Mouse (Mus musculus) heart, postnatal 14 days (tissue): ENCODE results near the gene Cdcp1. TPM values are rescaled to one million over a fixed set of nuclear protein-coding genes. Genes with fewer than 3 reads are reported as not detected.

Experiments
- DNase-seq, 2 experiments: peaks; one replicate each; pipeline ENCODE4 v3.0.0; 2021 to 2022
- intact Hi-C: fragments of 180-260 bp; cut with DNase I; formaldehyde crosslinking; loops from one replicate; pipeline ENCODE4 v1.15.1; 2025
- total RNA-seq, 2 experiments: library from RNA; stranded (reverse); gene quantifications; 2 replicates each; pipeline ENCODE4 v1.2.3; 2021

Gene Cdcp1
- total RNA-seq, 2 experiments from 2014 or later: 0.07 to 0.29 TPM

- intact Hi-C loops: no loop called here
- DNase-seq: no peak
These were observed 9.1 kb upstream of the Cdcp1 start for GRCm38 (mm10) chr9:123224863-123225431.

DNA sequence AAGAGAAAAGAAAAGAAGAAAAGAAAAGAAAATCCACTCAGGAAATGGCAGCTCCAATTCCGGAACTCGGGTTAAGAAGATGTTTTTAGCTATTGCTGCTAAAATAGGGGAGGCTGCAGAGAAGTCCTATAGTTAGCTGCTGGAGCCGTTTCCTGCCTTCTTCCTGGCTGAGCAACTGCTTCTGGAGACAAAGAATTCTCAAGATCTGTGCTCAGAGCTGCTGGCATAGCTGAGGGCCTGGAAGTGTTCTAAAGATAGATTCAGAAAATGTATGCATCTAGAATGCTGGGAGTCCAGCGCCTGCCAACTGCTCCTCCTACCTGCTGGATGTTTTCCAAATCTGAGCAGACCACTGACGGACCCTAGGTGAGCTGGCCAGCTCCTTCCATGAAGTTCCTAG, 4.0 kb upstream of the Cdcp1 start:
- intact Hi-C loops: loop anchor here (2.0 kb wide), 1 partner anchor 17 kb away; no protein-coding TSS in a partner anchor
- no peak for DNase-seq

DNA sequence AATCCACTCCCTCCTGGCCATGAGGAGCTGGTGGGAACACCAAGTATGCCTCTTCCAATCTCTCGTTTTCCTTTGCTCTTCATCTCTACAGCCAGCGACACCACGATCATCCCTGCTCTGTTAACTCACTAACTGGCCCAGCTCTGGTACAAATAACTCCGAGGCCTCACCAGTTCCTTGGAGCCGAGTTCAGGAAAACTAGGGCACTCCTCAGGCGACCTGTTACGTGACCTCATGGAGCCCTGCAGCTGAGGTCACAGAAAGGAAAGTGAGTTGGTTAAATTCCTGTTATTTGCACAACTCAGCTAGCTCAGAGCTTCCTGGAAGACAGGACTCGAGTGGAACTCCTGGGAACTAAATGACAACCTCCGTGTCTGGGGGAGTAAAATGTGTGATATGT, 2.5 kb downstream of the Cdcp1 start:
- intact Hi-C loops: no loop called here
- no peak for DNase-seq

DNA sequence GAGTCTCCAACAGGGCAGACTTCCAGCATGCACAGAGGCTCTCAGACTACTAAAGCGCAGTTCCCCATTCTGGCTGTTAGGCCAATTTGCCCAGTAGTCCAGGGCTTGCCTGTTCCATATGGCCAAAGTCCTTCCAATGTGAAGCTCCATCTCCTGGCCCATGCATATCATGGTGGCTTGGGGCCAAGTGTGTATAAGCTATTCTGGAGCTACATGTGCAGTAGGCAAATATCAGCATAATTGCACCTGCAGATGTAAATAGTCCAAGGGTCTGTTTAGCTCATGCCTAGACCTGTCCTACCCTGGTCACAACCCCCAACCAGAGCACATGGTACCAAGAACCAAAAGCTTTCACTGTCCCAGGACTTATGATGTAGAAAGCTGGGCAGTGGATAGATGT, 7.9 kb downstream of the Cdcp1 start:
- DNase-seq: no peak
- intact Hi-C loops: no loop called here

- intact Hi-C loops: no loop called here
- no peak for DNase-seq
These were observed 8.9 kb downstream of the Cdcp1 start for GRCm38 (mm10) chr9:123206948-123207347.

DNA sequence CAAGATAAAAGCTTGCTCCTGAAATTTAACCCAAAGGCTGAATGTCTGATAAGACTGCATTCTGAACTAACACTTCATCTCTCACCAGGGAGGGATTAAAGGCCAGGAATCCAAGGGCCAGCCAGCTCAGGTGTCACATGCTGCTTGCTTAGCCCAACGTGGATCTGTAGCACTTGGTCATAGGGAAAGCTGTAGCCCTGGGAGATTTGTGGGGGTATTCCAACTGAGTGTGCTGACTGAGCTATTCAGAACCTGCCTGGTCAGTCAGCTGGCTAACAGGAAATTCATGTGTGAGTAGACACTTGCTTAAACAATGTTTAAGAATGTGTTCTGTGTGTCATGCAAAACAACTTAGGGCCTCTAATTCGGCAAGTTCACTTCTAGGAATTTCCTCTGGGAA, 9.3 kb downstream of the Cdcp1 start:
- intact Hi-C loops: no loop called here
- DNase-seq: no peak

DNA sequence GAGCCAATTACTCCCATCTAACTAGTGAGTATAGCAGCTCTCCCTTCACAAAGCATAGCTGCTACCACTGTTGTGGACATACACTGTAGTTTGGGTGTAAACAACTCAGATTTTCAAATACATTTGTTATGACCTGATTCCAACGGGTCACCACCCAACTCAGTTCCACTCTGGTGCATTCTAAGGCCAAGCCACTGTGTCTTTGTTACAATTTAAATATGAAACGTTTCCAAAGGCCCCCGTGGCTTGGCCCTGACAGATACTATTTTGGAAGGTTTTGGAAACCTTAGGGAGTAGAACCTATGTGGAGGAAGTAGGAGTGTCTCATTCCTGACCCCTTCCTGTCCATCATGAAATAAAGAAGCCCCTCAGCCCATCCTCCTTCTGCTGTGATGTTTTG, 15.7 kb downstream of the Cdcp1 start:
- DNase-seq: no peak
- intact Hi-C loops: no loop called here

DNA sequence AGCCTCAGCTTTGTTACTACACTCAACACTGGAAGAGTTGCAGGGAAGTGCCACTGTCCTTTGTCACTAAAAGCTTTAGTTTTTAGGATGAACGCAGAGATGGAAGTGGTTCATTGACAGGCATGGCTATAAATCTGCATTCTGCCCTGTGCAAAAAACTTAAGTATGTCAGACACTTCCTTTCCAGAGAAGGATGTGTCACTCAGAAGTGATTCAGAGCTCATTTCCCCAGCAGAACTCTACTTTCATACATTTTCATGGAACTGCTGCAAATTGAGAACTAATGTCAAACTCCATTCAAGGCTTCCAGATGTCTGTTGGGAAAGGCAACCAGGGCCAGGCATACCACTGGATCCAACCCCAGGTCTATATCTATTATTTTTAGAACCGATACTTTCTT, 27.6 kb downstream of the Cdcp1 start:
- intact Hi-C loops: no loop called here
- no peak for DNase-seq

GRCm38 (mm10) chr9:123187589-123187988, 28.2 kb downstream of the Cdcp1 start:
- DNase-seq: no peak
- intact Hi-C loops: no loop called here

DNA sequence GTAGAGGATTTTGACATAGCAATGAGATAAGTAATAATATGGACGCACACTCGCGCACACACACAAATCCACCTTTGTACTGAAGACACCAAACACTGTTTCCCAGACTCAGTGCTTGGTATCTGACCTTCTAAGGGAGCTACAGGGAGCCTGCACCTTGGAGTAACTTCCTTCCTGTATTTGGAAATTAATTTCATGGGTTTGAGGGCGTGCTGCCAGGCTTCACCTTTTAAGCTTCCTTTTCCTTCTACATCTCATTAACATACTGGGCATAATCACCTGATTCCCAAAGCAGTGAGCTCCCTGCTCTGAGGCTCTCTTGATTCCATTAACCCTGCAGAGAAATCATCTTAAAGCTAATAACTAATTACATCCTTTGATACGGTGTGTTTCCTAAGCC, 29.7 kb downstream of the Cdcp1 start:
- intact Hi-C loops: no loop called here
- no peak for DNase-seq

DNA sequence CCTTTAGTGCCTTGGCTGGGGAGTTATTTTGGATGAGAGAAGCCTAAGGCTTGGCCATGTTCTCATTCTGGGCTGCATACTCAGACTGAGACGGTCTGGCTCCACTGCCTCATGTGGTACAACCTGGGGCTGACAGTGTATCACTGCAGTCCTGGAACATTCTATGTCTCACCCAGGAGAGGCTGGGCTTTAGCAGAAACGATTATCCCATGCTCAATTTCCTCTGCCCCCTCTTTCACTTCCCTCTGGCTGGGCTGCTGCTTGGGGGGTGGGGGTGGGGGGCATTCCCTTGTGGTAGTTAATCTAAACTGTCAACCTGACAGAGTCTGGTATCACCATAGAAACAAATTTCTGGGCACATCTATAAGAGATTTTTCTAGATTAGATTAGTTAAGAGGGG, 30.3 kb downstream of the Cdcp1 start:
- DNase-seq: no peak
- intact Hi-C loops: no loop called here

DNA sequence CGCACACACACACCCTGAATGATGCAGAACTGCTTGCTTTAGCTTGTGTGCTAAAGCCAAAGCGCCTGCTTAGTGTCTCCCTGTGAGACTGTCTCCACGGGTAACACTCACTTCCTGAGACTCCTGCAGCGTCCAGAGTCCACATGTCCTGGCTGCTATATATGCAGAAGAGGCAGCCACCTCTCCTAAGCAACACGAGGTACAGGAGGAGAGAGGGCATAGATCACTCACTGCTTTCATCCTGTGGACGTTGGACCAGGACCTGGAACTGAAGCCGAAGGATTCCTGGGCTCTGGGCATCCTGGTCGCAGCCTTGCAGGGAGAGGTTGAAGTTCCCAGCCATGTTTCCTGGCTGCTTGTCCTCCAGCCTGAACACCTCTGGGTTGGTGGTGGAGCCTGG, 32.6 kb downstream of the Cdcp1 start:
- intact Hi-C loops: no loop called here
- no peak for DNase-seq

GRCm38 (mm10) chr9:123180003-123180402, 35.8 kb downstream of the Cdcp1 start:
- intact Hi-C loops: no loop called here
- no peak for DNase-seq

DNA sequence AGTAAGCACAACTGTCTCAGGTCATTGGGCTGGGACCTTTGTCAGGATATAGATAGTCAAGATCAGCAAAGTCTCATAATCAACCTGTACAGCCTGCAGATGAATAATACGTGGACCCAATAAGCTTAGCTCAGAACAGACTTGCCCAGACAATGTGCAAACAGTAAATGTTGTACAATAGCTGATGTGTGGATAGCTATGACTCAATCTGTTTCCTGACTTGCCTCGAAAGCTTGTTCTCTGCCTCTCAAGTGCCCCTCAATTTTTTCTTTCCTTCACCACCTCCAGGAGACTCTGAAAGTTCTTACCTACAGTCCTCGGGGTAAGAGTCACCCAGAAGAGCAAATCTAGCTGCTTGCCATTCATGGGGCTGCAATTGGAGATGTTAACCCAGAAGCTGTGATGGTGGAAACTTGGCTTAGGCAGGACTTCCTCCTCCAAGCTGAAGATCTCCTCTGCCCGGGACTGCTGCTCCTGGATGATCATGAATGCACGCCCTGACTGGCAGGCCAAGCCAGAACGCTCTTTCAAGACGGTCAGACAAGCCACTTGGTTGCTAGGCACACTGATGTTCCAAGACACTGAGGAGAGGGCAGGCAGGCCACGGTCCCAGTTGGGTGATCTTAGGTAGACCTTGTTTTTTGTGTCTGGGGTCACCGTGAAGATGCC, 38.3 kb downstream of the Cdcp1 start:
- DNase-seq: no peak
- intact Hi-C loops: no loop called here

DNA sequence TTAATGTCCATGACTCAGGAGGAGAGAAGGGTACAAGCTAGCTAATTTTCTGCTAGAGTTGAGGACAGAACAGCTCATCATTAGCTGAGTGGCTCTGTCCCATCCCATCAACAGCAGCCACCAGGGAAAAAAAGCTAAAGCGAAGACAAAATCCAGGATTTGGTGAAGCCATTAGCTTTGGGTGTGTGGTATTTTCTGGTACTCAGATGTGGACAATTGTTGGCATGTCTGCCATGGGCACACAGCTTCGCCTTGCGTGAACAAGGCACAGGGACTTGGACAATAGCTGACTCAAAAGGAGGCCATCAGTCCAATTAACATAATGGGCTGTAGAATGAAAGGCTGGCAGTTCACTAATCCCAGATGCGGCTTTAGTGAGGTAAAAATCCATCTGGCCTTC, 41.5 kb downstream of the Cdcp1 start:
- intact Hi-C loops: no loop called here
- DNase-seq: no peak

DNA sequence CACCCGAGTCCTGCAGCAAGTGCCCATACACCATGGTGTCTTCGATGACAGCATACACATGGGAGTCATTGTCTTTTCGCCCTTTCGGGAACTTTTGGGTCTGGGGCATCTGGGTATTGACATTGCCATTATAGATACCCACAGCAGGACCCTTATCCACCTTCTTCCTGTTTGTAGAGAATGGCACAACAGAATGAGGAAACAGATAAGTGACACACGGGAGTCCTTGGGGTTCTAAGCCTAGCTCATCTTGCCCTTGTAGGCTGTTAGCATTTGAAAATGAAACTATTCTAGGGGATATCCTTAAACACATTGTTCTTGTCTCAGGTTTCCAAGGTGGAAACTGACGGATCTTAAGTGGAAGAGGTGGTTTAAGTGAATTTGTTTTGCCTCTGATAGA, 42.1 kb downstream of the Cdcp1 start:
- intact Hi-C loops: no loop called here
- DNase-seq: no peak

- DNase-seq: no peak
- intact Hi-C loops: no loop called here
These were observed 49.9 kb downstream of the Cdcp1 start for GRCm38 (mm10) chr9:123165781-123166443.

- intact Hi-C loops: no loop called here
- DNase-seq: no peak
These were observed 52.7 kb downstream of the Cdcp1 start for GRCm38 (mm10) chr9:123162985-123163694.

DNA sequence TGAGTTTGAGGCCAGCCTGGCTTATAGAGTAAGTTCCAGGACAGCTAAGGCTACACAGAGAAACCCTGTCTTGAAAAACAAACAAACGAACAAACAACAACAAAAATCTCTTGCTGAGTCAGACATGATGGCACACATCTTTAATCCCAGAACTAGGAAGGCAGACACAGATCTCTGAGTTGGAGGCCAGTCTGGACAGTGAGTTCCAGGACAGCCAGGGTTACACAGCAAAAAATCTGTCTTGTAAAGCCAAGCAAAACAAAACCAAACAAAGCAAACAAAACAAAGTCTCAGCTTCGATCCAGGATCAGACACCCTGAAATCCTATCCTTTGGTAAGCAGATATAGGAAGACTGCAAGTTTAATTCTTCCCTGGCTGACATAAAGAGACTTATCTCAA, 54.0 kb downstream of the Cdcp1 start:
- no peak for DNase-seq
- intact Hi-C loops: no loop called here

- peak; percentile 72 to 84 for DNase-seq
These were observed 56.5 kb downstream of the Cdcp1 start for GRCm38 (mm10) chr9:123159330-123159729.

DNA sequence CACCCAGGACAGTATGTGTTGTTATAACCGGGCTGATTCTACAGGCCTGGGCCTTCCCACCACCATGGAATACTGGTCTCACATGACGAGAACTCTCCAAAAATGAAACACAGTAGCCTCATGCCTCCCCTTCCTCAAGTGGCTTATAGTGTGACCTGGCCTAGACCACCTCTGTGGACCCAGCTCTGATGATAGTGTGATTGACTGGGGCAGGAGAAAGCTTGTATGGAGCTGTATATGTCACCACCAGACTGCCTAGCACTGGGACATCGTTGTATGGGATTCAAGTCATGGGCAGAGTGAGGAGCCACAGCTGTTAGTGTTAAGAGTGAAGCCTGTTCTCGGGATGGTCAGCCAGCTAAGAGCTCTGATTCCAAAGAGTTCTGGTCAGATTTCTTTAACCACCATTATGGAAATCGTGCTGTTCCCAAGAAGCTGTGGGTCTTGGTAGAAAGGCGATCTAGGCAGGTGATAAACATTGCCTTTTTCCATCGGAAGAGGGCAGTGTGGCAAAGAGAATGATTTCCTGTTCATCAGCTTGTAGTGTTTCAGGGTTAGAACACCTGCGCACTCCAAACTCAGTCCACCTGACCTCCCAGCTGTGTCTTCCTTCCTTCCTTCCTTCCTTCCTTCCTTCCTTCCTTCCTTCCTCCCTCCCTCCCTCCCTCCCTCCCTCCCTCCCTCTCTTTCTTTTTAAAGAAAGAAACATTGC, 57.6 kb downstream of the Cdcp1 start:
- no peak for DNase-seq
- intact Hi-C loops: loop anchor here (5.0 to 10.0 kb wide), 3 partner anchors 36 to 279 kb away; partner anchors contain the start of gene Lars2

More at GRCm38 (mm10) chr9:123159330-123159729, 56.5 kb downstream of the Cdcp1 start:
- intact Hi-C loops: loop anchor here (1.0 to 10.0 kb wide), 4 partner anchors 37 to 278 kb away; partner anchors contain the start of gene Lars2
